Mouse (Mus musculus) C2C12 (cell line): ENCODE measurements around the gene Nlgn1. TPM values are rescaled to one million over a fixed set of nuclear protein-coding genes. Genes with fewer than 3 reads are reported as not detected.

Experiments used
- H3K27me3 ChIP-seq: one replicate; pipeline ENCODE4 v1.6.1; 2011; ENCODE audit not compliant: control insufficient read depth, insufficient read depth, insufficient read length
- H3K36me3 ChIP-seq: one replicate; pipeline ENCODE4 v1.6.1; 2011; ENCODE audit not compliant: control insufficient read depth, insufficient read depth
- H3K4me3 ChIP-seq: one replicate; pipeline ENCODE4 v1.5.1; 2011; ENCODE audit warnings: mild to moderate bottlenecking, control low read depth; ENCODE audit not compliant: poor library complexity, insufficient read depth, severe bottlenecking
- H3K79me2 ChIP-seq: one replicate; pipeline ENCODE4 v1.6.1; 2011; ENCODE audit not compliant: control insufficient read depth, insufficient read depth
- H3K79me3 ChIP-seq: one replicate; pipeline ENCODE4 v1.6.1; 2011; ENCODE audit warnings: low read depth, control low read depth
- H3ac ChIP-seq: one replicate; pipeline ENCODE3; 2011; ENCODE audit warnings: low read depth; ENCODE audit not compliant: control insufficient read depth, insufficient read length
- CEBPB ChIP-seq: IDR thresholded peaks from one replicate; pipeline ENCODE4 v1.6.1; 2011; ENCODE audit warnings: low read depth, mild to moderate bottlenecking, control low read depth, moderate library complexity
- CTCF ChIP-seq: IDR thresholded peaks from one replicate; pipeline ENCODE4 v1.5.1; 2011; ENCODE audit not compliant: control insufficient read depth, insufficient read depth, insufficient read length
- FOSL1 ChIP-seq: IDR thresholded peaks from one replicate; pipeline ENCODE4 v1.8.0; 2011; ENCODE audit warnings: mild to moderate bottlenecking, low read length; ENCODE audit not compliant: poor library complexity, insufficient read depth, severe bottlenecking
- MAX ChIP-seq: IDR thresholded peaks from one replicate; pipeline ENCODE4 v1.6.1; 2011; ENCODE audit warnings: mild to moderate bottlenecking, control low read depth
- MYOD1 ChIP-seq: IDR thresholded peaks from one replicate; pipeline ENCODE4 v1.6.1; 2011; ENCODE audit warnings: low read depth; ENCODE audit not compliant: control insufficient read depth, insufficient read length
- MYOG ChIP-seq: IDR thresholded peaks from one replicate; pipeline ENCODE4 v1.6.1; 2011; ENCODE audit not compliant: control insufficient read depth, insufficient read length; ENCODE audit errors: extremely low read depth
- USF1 ChIP-seq: IDR thresholded peaks from one replicate; pipeline ENCODE4 v1.6.1; 2011; ENCODE audit warnings: low read depth, mild to moderate bottlenecking, control low read depth, moderate library complexity
- polyA plus RNA-seq: library from polyadenylated mRNA; unstranded; fragments of >200 nt; fragmentation: generic; extraction: Trizol; gene quantifications from one replicate; pipeline ENCODE4 v1.2.1, GENCODE M21; 2012; ENCODE audit warnings: missing spikeins

Gene Nlgn1
- polyA plus RNA-seq, 1 experiment, result not detected

DNA sequence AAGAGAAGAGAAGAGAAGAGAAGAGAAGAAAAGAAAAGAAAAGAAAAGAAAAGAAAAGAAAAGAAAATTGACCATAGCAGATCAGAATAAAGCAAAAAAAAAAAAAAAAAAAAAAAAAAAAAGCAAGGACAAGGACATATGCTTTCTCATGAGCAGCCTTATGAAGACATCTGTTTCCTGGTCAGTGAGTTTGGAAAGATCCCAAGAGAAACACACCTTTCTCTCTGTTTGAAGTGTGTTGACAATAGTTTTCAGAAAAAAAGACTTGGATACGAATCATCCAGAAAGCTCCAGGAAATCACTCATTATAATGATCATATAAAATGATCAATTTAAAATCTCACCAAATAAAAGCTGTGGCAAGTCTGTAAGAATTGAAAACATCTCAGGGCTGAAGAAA lies 230.0 kb downstream of the Nlgn1 start:
- Histone ChIP-seq H3K36me3 (no peaks in the 10 kb centered on the region), H3K27me3 (no peaks in the 10 kb centered on the region), H3K79me3 (no peaks in the 10 kb centered on the region), H3ac (no peak overlapping the region), H3K4me3 (no peak overlapping the region), H3K79me2 (no peaks in the 10 kb centered on the region)
- TF ChIP-seq CTCF (no peak), MAX (no peak), FOSL1 (no peak), MYOG (no peak)

DNA sequence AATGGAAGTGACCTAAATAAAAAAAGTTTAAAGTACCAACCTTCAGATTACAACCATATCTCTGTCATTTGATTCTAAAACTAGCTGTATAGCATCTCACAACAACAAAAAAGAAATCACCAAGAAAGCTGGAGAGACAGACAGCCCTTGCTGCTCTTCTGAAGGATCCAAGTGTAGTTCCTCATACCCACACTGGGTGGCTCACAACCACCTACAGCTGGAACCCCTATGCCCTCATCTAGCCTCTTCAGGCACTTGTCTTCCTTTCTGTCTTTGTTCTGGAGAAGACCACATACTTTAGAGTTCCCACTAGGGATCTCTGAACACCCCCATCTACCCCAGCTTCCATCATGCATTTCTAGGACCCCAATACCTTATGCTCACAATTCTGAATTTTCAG lies 236.7 kb downstream of the Nlgn1 start:
- H3K4me3 ChIP-seq, result no peak overlapping the region
- H3K27me3 ChIP-seq, result no peaks in the 10 kb centered on the region
- no peak overlapping the region for H3ac ChIP-seq
- H3K79me2 ChIP-seq, result no peaks in the 10 kb centered on the region
- TF ChIP-seq MAX, result no peak
- TF ChIP-seq MYOD1, result no peak
- no peak for TF ChIP-seq CTCF
- TF ChIP-seq CEBPB, result no peak
- no peak for TF ChIP-seq FOSL1
- no peak for TF ChIP-seq MYOG
- no peak for TF ChIP-seq USF1
- H3K79me3 ChIP-seq, result no peaks in the 10 kb centered on the region
- H3K36me3 ChIP-seq, result no peaks in the 10 kb centered on the region

GRCm38 (mm10) chr3:26069366-26069765 lies 262.9 kb downstream of the Nlgn1 start:
- Histone ChIP-seq H3K27me3 (no peaks in the 10 kb centered on the region), H3K79me2 (no peaks in the 10 kb centered on the region), H3K79me3 (no peaks in the 10 kb centered on the region), H3K4me3 (no peak overlapping the region), H3ac (no peak overlapping the region), H3K36me3 (no peaks in the 10 kb centered on the region)
- TF ChIP-seq MYOG, result no peak
- no peak for TF ChIP-seq FOSL1
- no peak for TF ChIP-seq MYOD1
- no peak for TF ChIP-seq MAX
- TF ChIP-seq CTCF, result no peak
- TF ChIP-seq USF1, result no peak
- no peak for TF ChIP-seq CEBPB

GRCm38 (mm10) chr3:26050769-26051168 lies 281.5 kb downstream of the Nlgn1 start:
- no peaks in the 10 kb centered on the region for H3K79me2 ChIP-seq
- H3K36me3 ChIP-seq, result no peaks in the 10 kb centered on the region
- no peak overlapping the region for H3ac ChIP-seq
- no peaks in the 10 kb centered on the region for H3K79me3 ChIP-seq
- TF ChIP-seq MYOG (no peak), MYOD1 (no peak), CTCF (no peak)
- no peaks in the 10 kb centered on the region for H3K27me3 ChIP-seq
- H3K4me3 ChIP-seq, result no peak overlapping the region

- no peaks in the 10 kb centered on the region for H3K79me2 ChIP-seq
- no peaks in the 10 kb centered on the region for H3K36me3 ChIP-seq
- H3K4me3 ChIP-seq, result no peak overlapping the region
- no peak overlapping the region for H3ac ChIP-seq
- no peaks in the 10 kb centered on the region for H3K27me3 ChIP-seq
- H3K79me3 ChIP-seq, result no peaks in the 10 kb centered on the region
- no peak for TF ChIP-seq FOSL1
- no peak for TF ChIP-seq CTCF
- TF ChIP-seq USF1, result no peak
These were observed 289.3 kb downstream of the Nlgn1 start for GRCm38 (mm10) chr3:26042966-26043365.

DNA sequence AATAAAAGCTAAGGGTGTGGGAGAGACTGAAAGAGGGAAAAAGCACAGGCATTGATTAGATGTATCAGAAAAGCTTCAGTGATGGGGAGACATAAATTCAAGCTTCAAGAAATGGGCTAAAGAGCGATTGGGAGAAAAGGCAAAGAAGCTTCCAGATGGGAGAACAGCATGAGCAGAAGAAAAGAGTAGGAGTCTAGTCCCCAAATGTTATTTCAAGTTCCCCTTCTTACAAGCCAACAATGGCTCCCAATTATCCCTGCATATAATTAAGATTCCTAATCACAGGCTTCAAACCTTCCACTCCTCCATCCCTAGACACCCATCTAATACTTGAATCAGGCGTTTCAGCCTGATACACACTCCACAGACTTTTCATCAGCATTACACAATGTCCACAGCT lies 292.6 kb downstream of the Nlgn1 start:
- Histone ChIP-seq H3K4me3 (no peak overlapping the region), H3K36me3 (no peaks in the 10 kb centered on the region), H3ac (no peak overlapping the region), H3K27me3 (no peaks in the 10 kb centered on the region), H3K79me2 (no peaks in the 10 kb centered on the region), H3K79me3 (no peaks in the 10 kb centered on the region)
- TF ChIP-seq USF1 (no peak), MAX (no peak), FOSL1 (no peak), MYOD1 (no peak), CEBPB (no peak), CTCF (no peak), MYOG (no peak)
